Comparison of ENCODE assay signal across 8 mouse cellular contexts in the genomic region with DNA sequence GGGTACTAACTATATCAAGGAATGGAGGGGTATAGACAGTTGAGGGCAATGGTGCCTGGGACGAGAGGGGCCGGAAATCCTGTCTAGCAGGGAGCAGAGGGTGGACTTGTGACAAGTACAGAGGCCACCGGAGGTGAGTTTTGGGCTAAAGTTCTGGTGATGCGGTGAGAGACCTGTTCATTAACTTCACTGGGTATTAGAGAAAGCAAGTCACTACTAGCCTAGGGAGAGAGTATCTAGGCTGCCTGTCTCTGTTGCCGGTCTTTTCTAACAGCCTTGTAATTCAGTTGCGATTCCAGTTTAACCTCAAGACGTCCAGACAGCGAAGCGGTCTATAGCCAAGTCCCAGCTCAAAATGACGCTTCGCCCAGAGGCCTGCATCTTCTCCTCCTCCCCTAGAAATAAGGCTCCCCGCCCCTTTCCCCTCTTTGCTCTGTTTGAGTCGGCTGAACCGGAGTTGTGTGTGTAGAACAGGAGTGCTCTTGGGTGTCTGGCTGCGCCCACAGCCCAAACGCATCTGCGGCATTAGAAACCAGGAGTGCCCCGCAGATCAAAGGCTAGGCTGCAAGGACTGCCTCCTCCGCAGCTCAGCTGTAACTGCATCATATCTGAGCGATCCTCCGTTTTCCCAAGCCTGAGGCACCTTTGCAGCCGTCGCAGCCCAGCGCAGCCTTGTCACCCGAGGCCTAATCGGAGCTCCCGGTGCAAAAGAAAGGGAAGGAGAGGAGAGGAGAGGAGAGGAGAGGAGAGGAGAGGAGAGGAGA. TPM values are rescaled to one million over a fixed set of nuclear protein-coding genes. Genes with fewer than 3 reads are reported as not detected.
DNase-seq lines count a peak whose midpoint lies in the region; ATAC-seq and TF ChIP-seq lines count a peak whose summit lies in the region.

No protein-coding gene starts in this region.

- no peaks in the 10 kb centered on the region for H3K9me3 ChIP-seq in forebrain, embryonic 10.5 days
- H3K9me3 ChIP-seq in forebrain, embryonic 15.5 days: no peaks in the 10 kb centered on the region
- H3K9me3 ChIP-seq in MEL (replicated peaks; ENCODE audit: insufficient read depth, low read length): no peaks in the 10 kb centered on the region
- H3K9me3 ChIP-seq in liver, embryonic 15.5 days (replicated peaks): no peaks in the 10 kb centered on the region

- no peak overlapping the region for H3K9ac ChIP-seq in forebrain, embryonic 15.5 days (replicated peaks)
- peak overlapping the region; percentile 79 for H3K9ac ChIP-seq in MEL (ENCODE audit: control insufficient read depth, low read depth, low read length, poor library complexity, severe bottlenecking)
- no peak overlapping the region for H3K9ac ChIP-seq in liver, embryonic 15.5 days

- H3K27me3 ChIP-seq in forebrain, embryonic 10.5 days (ENCODE audit: poor library complexity, severe bottlenecking): peaks cover 99% of the 10 kb centered on the region
- peaks cover 64% of the 10 kb centered on the region for H3K27me3 ChIP-seq in forebrain, embryonic 15.5 days
- no peaks in the 10 kb centered on the region for H3K27me3 ChIP-seq in MEL (ENCODE audit: control insufficient read depth in 1 of 2, insufficient read depth in 2 of 2, low read length in 2 of 2)
- H3K27me3 ChIP-seq in liver, embryonic 15.5 days: peaks cover 99% of the 10 kb centered on the region
- peaks cover 63% of the 10 kb centered on the region for H3K27me3 ChIP-seq in small intestine, adult 2 months (ENCODE audit: control insufficient read depth, insufficient read depth, low read length)

- WGBS in forebrain, embryonic 10.5 days: 1% methylated on average over 27 of the region's 27 CpGs
- WGBS in forebrain, embryonic 15.5 days: under 1% methylated on average over 26 of the region's 27 CpGs
- WGBS in liver, embryonic 15.5 days (ENCODE audit: insufficient replicate concordance): 1% methylated on average over 26 of the region's 27 CpGs
- 10% methylated on average over 27 of the region's 27 CpGs for WGBS in small intestine, adult 2 months

- TF ChIP-seq CTCF in MEL (IDR thresholded peaks at IDR 0.05 in 2 of 3, conservative IDR thresholded peaks at IDR 0.05 in 1 of 3; ENCODE audit: control insufficient read depth in 1 of 3, insufficient read depth in 1 of 3, low read depth in 2 of 3, low read length in 3 of 3, poor library complexity in 1 of 3, severe bottlenecking in 1 of 3): no peak
- TF ChIP-seq CTCF in small intestine, adult 2 months (IDR thresholded peaks at IDR 0.05; ENCODE audit: extremely low read depth, insufficient read length, insufficient replicate concordance, low read depth, low read length): no peak

- no peak for TF ChIP-seq POLR2A in MEL (IDR thresholded peaks at IDR 0.05; ENCODE audit: control insufficient read depth in 1 of 2, insufficient read depth in 1 of 2, low read depth in 1 of 2, low read length in 2 of 2, poor library complexity in 1 of 2)
- no peak for TF ChIP-seq POLR2A in small intestine, adult 2 months (IDR thresholded peaks at IDR 0.05; ENCODE audit: low read depth, low read length)

- no peaks in the 10 kb centered on the region for H3K36me3 ChIP-seq in forebrain, embryonic 10.5 days (replicated peaks)
- H3K36me3 ChIP-seq in forebrain, embryonic 15.5 days: no peaks in the 10 kb centered on the region
- peaks cover 0 to 7% of the 10 kb centered on the region in 2 experiments; a peak in 1 of 4 replicates for H3K36me3 ChIP-seq in MEL (ENCODE audit: control insufficient read depth in 1 of 2, insufficient read depth in 2 of 2, low read length in 2 of 2)
- H3K36me3 ChIP-seq in liver, embryonic 15.5 days (replicated peaks): no peaks in the 10 kb centered on the region
- H3K36me3 ChIP-seq in small intestine, adult 2 months (ENCODE audit: control insufficient read depth, insufficient read depth, low read length): no peaks in the 10 kb centered on the region

- DNase-seq in forebrain, embryonic 10.5 days (ENCODE audit: extremely low spot score, low spot score): no peak
- DNase-seq in MEL (ENCODE audit: low read depth, low spot score): peak; percentile 69
- peak; percentile 45 to 51 for DNase-seq in heart, postnatal 14 days
- no peak for DNase-seq in testis, postnatal 14 days (ENCODE audit: low spot score)
- DNase-seq in adrenal gland, adult 18-20 months (ENCODE audit: low spot score in 2 of 2): no peak

- TF ChIP-seq RAD21 in MEL (IDR thresholded peaks at IDR 0.05; ENCODE audit: low read depth, low read length): no peak

- no peak for ATAC-seq in forebrain, embryonic 15.5 days (replicated peaks)
- ATAC-seq in liver, embryonic 15.5 days (ENCODE audit: insufficient read depth): no peak

- H3K4me1 ChIP-seq in forebrain, embryonic 10.5 days: peaks cover 18% of the 10 kb centered on the region
- peaks cover 18% of the 10 kb centered on the region for H3K4me1 ChIP-seq in forebrain, embryonic 15.5 days
- peaks cover 3 to 5% of the 10 kb centered on the region in 2 experiments; a peak in 1 of 4 replicates for H3K4me1 ChIP-seq in MEL (ENCODE audit: control insufficient read depth in 1 of 2, insufficient read depth in 2 of 2, low read length in 2 of 2)
- H3K4me1 ChIP-seq in liver, embryonic 15.5 days (replicated peaks): peaks cover 38% of the 10 kb centered on the region
- H3K4me1 ChIP-seq in small intestine, adult 2 months (ENCODE audit: control insufficient read depth, insufficient read depth, insufficient read length, low read length): peaks cover 3% of the 10 kb centered on the region; the same call in 1 of the 2 replicates

- H3K79me2 ChIP-seq in MEL (ENCODE audit: control insufficient read depth, insufficient read depth, low read length, poor library complexity): peaks cover 6% of the 10 kb centered on the region

- 0 out of 2 replicates have a peak overlapping the region, but pooled peaks have one; percentile 0 for H3K4me3 ChIP-seq in forebrain, embryonic 10.5 days
- H3K4me3 ChIP-seq in forebrain, embryonic 15.5 days: no peak overlapping the region
- H3K4me3 ChIP-seq in MEL (ENCODE audit: control insufficient read depth in 1 of 2, insufficient read depth in 1 of 2, low read depth in 2 of 2, low read length in 2 of 2): peak overlapping the region; percentile 48 to 65
- peak overlapping the region; percentile 64 for H3K4me3 ChIP-seq in liver, embryonic 15.5 days (replicated peaks)
- peak overlapping the region; percentile 30 for H3K4me3 ChIP-seq in small intestine, adult 2 months (ENCODE audit: low read depth, low read length)

- no peak overlapping the region for H3K4me2 ChIP-seq in forebrain, embryonic 15.5 days (replicated peaks)
- H3K4me2 ChIP-seq in liver, embryonic 15.5 days: peak overlapping the region; percentile 89

- no peak overlapping the region for H3K27ac ChIP-seq in forebrain, embryonic 10.5 days
- no peak overlapping the region for H3K27ac ChIP-seq in forebrain, embryonic 15.5 days (replicated peaks)
- H3K27ac ChIP-seq in MEL (ENCODE audit: control insufficient read depth, low read depth, low read length): peak overlapping the region; percentile 54
- H3K27ac ChIP-seq in liver, embryonic 15.5 days (replicated peaks): 0 out of 2 replicates have a peak overlapping the region, but pooled peaks have one; percentile 19
- H3K27ac ChIP-seq in small intestine, adult 2 months (ENCODE audit: insufficient read depth, low read depth, low read length): peak overlapping the region; percentile 44

- intact Hi-C loops in heart, postnatal 14 days (cut with DNase I): no loop called here

- no peak for TF ChIP-seq EP300 in MEL (IDR thresholded peaks at IDR 0.05; ENCODE audit: low read depth in 1 of 2, low read length in 2 of 2)

TF ChIP-seq in MEL, 35 proteins besides CTCF, POLR2A, EP300 and RAD21:
- TF ChIP-seq TBP (IDR thresholded peaks at IDR 0.05; ENCODE audit: low read depth, low read length) (peak; percentile 18; the same call in 1 of the 2 replicates), JUND (IDR thresholded peaks at IDR 0.05; ENCODE audit: low read depth, low read length) (no peak)

RNA-seq across cellular contexts. Expression of a gene that starts 1.8 kb away (rescaled TPM):
- 3.2 and 3.3 TPM in 2 replicates for polyA plus RNA-seq in forebrain, embryonic 10.5 days (2016; fragmentation: Nextera tagmentation; extraction: Ambion mirVana)
- polyA plus RNA-seq in forebrain, embryonic 15.5 days (2015; fragmentation: Nextera tagmentation; extraction: Ambion mirVana): 1.1 and 1.5 TPM in 2 replicates
- 2.4 and 2.7 TPM in 2 replicates for total RNA-seq in MEL (2012; rRNA removed)
- polyA plus RNA-seq in MEL (2012; ENCODE audit: insufficient read depth in 1 of 2, insufficient read length in 2 of 2, low read depth in 1 of 2, low replicate concordance in 2 of 2, missing spikeins in 1 of 2): 1 to 10 TPM in 1 of 2 experiments, not detected in 1; 9.6 TPM
- 10 to 100 TPM; 17.7 to 23.1 TPM for total RNA-seq in heart, postnatal 14 days (2021)
- 8.1 and 8.4 TPM in 2 replicates for polyA plus RNA-seq in liver, embryonic 15.5 days (2015; fragmentation: Nextera tagmentation; extraction: Ambion mirVana)
- polyA plus RNA-seq in small intestine, adult 2 months (2012; rRNA removed): 12.2 and 18.4 TPM in 2 replicates
- total RNA-seq in adrenal gland, adult 18-20 months (2021): 10 to 100 TPM; 10.7 to 11.1 TPM

Comparison
In these comparisons a context has a peak if more than half of its experiments do, and no peak if none do; other contexts are left out.
1. DNase-seq: peak in MEL (single experiment) and heart, postnatal 14 days (2 of 2); none in forebrain, embryonic 10.5 days (single experiment), testis, postnatal 14 days (single experiment) and adrenal gland, adult 18-20 months (0 of 2).
2. H3K27ac ChIP-seq: peak in MEL (single experiment), liver, embryonic 15.5 days (single experiment) and small intestine, adult 2 months (single experiment); none in forebrain, embryonic 10.5 days (single experiment) and forebrain, embryonic 15.5 days (single experiment).